Mouse (Mus musculus) urinary bladder, postnatal 4 days (tissue): ENCODE data around the gene Slit3.

Experiments
- DNase-seq, 2 experiments: peaks; one replicate each; pipeline ENCODE4 v3.0.0; 2021 to 2022; ENCODE audit warnings: low spot score in 2 of 2

Gene Slit3

GRCm38 (mm10) chr11:35454191-35454725, 333.2 kb downstream of the Slit3 start:
- no peak for DNase-seq

- no peak for DNase-seq
These were observed 333.8 kb downstream of the Slit3 start for GRCm38 (mm10) chr11:35454781-35455180.

- DNase-seq, result no peak
These were observed 337.0 kb downstream of the Slit3 start for GRCm38 (mm10) chr11:35458068-35458467.

GRCm38 (mm10) chr11:35466701-35467100, 345.7 kb downstream of the Slit3 start:
- no peak for DNase-seq

- no peak for DNase-seq
These were observed 347.8 kb downstream of the Slit3 start for GRCm38 (mm10) chr11:35468847-35469246.

GRCm38 (mm10) chr11:35469940-35470339, 348.9 kb downstream of the Slit3 start:
- no peak for DNase-seq

GRCm38 (mm10) chr11:35470853-35471252, 349.8 kb downstream of the Slit3 start:
- DNase-seq, result no peak

GRCm38 (mm10) chr11:35472842-35473616, 352.0 kb downstream of the Slit3 start:
- no peak for DNase-seq

GRCm38 (mm10) chr11:35473617-35473996, 352.6 kb downstream of the Slit3 start:
- DNase-seq, result no peak

GRCm38 (mm10) chr11:35480146-35480545, 359.1 kb downstream of the Slit3 start:
- no peak for DNase-seq

GRCm38 (mm10) chr11:35481611-35482363, 360.8 kb downstream of the Slit3 start:
- no peak for DNase-seq

GRCm38 (mm10) chr11:35487966-35488365, 366.9 kb downstream of the Slit3 start:
- no peak for DNase-seq

GRCm38 (mm10) chr11:35491701-35492100, 370.7 kb downstream of the Slit3 start:
- DNase-seq, result no peak

- no peak for DNase-seq
These were observed 375.9 kb downstream of the Slit3 start for GRCm38 (mm10) chr11:35496874-35497273.

GRCm38 (mm10) chr11:35497961-35498360, 376.9 kb downstream of the Slit3 start:
- DNase-seq, result no peak

GRCm38 (mm10) chr11:35502128-35502527, 381.1 kb downstream of the Slit3 start:
- no peak for DNase-seq

- no peak for DNase-seq
These were observed 383.0 kb downstream of the Slit3 start for GRCm38 (mm10) chr11:35504051-35504450.

GRCm38 (mm10) chr11:35504916-35505315, 383.9 kb downstream of the Slit3 start:
- DNase-seq, result no peak

GRCm38 (mm10) chr11:35505316-35505715, 384.3 kb downstream of the Slit3 start:
- DNase-seq, result no peak

GRCm38 (mm10) chr11:35505817-35506216, 384.8 kb downstream of the Slit3 start:
- no peak for DNase-seq

GRCm38 (mm10) chr11:35507781-35508390, 386.9 kb downstream of the Slit3 start:
- DNase-seq, result no peak

- no peak for DNase-seq
These were observed 391.7 kb downstream of the Slit3 start for GRCm38 (mm10) chr11:35512686-35513085.
